Mouse (Mus musculus): ENCODE measurements around the gene Atg7. TPM values are rescaled to one million over a fixed set of nuclear protein-coding genes. Genes with fewer than 3 reads are reported as not detected.

Atg7 gene
- polyA plus RNA-seq, 1 experiment from 2014 or later, result 23.4 TPM

DNA sequence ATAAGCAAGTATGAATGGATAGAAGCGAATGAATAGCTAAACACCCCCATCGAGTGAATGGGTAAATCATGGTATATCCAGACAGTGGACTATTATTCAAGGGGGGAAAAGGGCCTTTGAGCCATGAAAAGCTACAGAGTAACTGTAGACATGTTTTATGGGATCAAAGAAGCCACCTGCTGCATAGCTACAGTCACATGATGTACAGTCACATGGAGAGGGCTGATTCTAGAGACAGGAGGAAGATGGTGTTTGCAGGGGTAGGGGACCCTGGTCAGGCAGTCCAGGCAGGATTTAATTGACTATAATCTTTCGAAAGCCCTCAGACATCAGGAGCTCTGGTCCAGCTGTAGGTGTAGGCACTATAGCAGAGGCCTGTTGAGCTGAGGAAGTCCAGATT, 193.5 kb downstream of the Atg7 start:
- WGBS, result 79% methylated on average over 3 of the region's 3 CpGs
- Histone ChIP-seq H3K27me3 (replicated peaks) (no peaks in the 10 kb centered on the region), H3K27ac (no peak overlapping the region), H3K9me3 (no peaks in the 10 kb centered on the region), H3K36me3 (no peaks in the 10 kb centered on the region), H3K9ac (no peak overlapping the region), H3K4me1 (replicated peaks) (peaks cover 35% of the 10 kb centered on the region), H3K4me2 (replicated peaks) (no peak overlapping the region), H3K4me3 (replicated peaks) (no peak overlapping the region)
- no peak for ATAC-seq

DNA sequence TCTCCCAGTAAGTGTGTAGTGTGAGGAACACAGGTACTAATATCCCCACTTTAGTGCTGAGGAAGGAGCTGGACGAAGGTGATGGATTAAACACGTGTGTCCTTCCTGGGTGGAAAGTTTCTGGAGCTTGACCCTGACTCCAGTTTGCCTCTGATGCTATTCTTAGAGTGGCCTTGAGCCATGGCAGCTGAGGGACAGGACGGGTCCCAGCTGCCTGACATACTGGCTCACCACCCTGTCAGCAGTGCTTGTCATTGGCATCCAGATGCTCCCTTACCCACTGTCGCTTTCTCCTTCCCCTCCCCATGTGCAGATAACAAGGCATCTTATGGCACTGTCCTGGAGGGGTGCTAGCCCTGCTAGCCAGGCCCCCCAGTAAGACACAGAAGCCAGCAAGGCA, 196.0 kb downstream of the Atg7 start:
- H3K4me1 ChIP-seq (replicated peaks), result peaks cover 25% of the 10 kb centered on the region
- ATAC-seq, result no peak
- H3K27me3 ChIP-seq (replicated peaks), result no peaks in the 10 kb centered on the region
- H3K36me3 ChIP-seq, result no peaks in the 10 kb centered on the region
- WGBS, result 78% methylated on average over 4 of the region's 4 CpGs
- H3K27ac ChIP-seq, result no peak overlapping the region
- no peak overlapping the region for H3K4me2 ChIP-seq (replicated peaks)
- H3K4me3 ChIP-seq (replicated peaks), result no peak overlapping the region
- H3K9ac ChIP-seq, result no peak overlapping the region
- H3K9me3 ChIP-seq, result no peaks in the 10 kb centered on the region

DNA sequence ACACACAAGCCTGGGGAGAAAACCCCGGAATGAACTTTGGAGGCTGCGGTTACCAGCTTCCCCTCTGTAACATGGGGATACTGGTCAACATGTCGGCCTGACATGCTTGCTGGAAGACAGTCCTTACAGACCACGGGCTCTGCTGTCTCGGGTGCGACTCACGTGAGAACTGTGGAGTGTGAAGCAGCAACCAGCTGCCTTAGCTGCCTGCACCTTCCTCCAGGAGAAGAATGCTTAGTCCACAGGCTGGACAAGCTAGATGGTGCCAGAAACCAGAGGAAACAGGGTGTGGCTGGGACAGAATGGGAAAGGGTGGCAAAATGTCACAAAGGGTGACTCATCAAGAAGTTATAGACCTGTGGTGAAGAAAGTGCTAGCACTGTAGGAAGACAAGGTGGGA, 197.1 kb downstream of the Atg7 start:
- ATAC-seq, result peak; percentile 61; the same call in 1 of the 2 replicates
- H3K27ac ChIP-seq, result no peak overlapping the region

DNA sequence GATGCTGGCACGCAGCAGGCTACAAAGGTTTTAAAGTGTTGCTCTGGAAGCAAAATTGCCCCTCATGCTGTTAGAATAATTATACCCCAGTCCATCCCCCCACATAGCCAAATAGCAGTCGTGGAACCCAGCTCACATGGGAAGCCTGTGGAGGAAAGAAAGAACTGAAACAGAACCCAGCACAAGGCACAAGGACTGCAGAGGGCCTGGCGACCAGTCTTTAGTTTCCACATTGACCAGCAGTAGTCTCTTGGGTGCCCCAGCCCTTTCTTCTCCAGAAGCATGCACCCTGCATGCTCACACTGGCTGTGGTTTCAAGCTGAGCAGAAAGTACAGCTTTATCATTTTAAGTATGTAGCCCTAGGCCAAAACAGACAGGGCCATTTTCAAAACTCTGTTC, 199.2 kb downstream of the Atg7 start:
- Histone ChIP-seq H3K9me3 (no peaks in the 10 kb centered on the region), H3K27ac (no peak overlapping the region), H3K27me3 (replicated peaks) (no peaks in the 10 kb centered on the region), H3K9ac (no peak overlapping the region), H3K4me1 (replicated peaks) (peaks cover 27% of the 10 kb centered on the region), H3K36me3 (no peaks in the 10 kb centered on the region), H3K4me3 (replicated peaks) (no peak overlapping the region), H3K4me2 (replicated peaks) (no peak overlapping the region)
- WGBS, result 56% methylated on average over 3 of the region's 3 CpGs
- no peak for ATAC-seq

More for the DNA sequence above, 197.1 kb downstream of the Atg7 start:
- H3K36me3 ChIP-seq, result no peaks in the 10 kb centered on the region
- no peak overlapping the region for H3K4me2 ChIP-seq (replicated peaks)
- no peaks in the 10 kb centered on the region for H3K27me3 ChIP-seq (replicated peaks)
- WGBS, result 86% methylated on average over 7 of the region's 7 CpGs
- H3K9me3 ChIP-seq, result no peaks in the 10 kb centered on the region
- H3K9ac ChIP-seq, result no peak overlapping the region
- H3K4me1 ChIP-seq (replicated peaks), result peaks cover 22% of the 10 kb centered on the region
- no peak overlapping the region for H3K4me3 ChIP-seq (replicated peaks)

DNA sequence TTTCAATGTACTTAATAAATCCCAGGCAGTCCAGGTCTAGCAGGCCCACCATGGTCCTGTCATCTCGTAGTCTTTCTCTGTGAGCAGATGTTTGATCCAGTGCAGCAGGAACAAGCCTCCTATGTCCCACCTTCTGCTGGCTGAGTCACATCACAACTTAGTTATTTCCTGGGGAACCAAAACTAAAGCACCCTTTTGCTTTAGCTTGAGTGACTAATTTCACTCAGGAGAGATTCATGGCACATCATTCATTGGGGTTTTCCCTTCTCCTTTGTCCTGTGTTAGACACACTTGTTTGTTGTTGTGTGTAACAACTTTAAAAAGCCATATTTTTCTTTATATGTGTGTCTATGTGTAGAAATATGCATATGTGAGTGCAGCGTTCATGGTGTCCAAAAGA, 200.0 kb downstream of the Atg7 start:
- peaks cover 27% of the 10 kb centered on the region for H3K4me1 ChIP-seq (replicated peaks)
- 94% methylated on average over 2 of the region's 2 CpGs for WGBS
- H3K36me3 ChIP-seq, result no peaks in the 10 kb centered on the region

DNA sequence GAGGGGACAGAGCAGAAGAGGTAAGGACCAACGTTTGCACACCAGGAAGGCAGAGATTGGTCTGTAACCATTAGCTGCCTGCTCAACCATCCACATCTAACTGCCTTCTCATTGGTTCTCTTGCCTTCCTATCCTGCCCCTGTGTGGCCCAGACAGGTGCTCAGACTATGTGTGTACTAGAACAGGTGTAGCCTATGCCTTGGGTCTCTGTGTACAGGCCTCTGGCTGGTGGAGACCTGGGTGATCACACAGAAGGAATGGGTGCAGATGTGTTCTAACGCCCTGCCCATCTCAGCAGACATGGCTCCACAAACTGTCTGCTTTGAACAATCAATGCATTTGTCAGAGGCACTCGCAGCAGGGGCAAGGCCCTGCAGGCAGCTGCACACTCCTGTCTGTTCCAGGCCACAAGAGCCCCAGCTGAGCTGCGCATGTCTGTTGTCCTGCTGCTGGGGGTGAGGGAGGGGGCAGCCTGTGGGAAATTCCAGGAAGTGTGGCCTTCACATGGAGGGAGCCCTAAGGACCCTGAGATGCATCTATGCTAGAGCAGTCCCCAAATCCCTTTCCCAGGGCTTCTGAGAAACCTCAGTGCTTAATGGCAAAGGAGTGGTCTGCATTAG, 203.4 kb downstream of the Atg7 start:
- H3K27ac ChIP-seq, result no peak overlapping the region
- H3K27me3 ChIP-seq (replicated peaks), result no peaks in the 10 kb centered on the region
- no peaks in the 10 kb centered on the region for H3K9me3 ChIP-seq
- 41% methylated on average over 4 of the region's 4 CpGs for WGBS
- peaks cover 10% of the 10 kb centered on the region; the same call in 1 of the 2 replicates for H3K4me1 ChIP-seq (replicated peaks)
- no peak overlapping the region for H3K4me2 ChIP-seq (replicated peaks)
- peak; percentile 53; the same call in 1 of the 2 replicates for ATAC-seq
- H3K36me3 ChIP-seq, result no peaks in the 10 kb centered on the region
- no peak overlapping the region for H3K9ac ChIP-seq
- H3K4me3 ChIP-seq (replicated peaks), result no peak overlapping the region

More for the DNA sequence above, 200.0 kb downstream of the Atg7 start:
- no peak overlapping the region for H3K4me2 ChIP-seq (replicated peaks)
- H3K9me3 ChIP-seq, result no peaks in the 10 kb centered on the region
- H3K9ac ChIP-seq, result no peak overlapping the region
- no peak overlapping the region for H3K4me3 ChIP-seq (replicated peaks)
- H3K27ac ChIP-seq, result no peak overlapping the region
- H3K27me3 ChIP-seq (replicated peaks), result no peaks in the 10 kb centered on the region
- no peak for ATAC-seq

DNA sequence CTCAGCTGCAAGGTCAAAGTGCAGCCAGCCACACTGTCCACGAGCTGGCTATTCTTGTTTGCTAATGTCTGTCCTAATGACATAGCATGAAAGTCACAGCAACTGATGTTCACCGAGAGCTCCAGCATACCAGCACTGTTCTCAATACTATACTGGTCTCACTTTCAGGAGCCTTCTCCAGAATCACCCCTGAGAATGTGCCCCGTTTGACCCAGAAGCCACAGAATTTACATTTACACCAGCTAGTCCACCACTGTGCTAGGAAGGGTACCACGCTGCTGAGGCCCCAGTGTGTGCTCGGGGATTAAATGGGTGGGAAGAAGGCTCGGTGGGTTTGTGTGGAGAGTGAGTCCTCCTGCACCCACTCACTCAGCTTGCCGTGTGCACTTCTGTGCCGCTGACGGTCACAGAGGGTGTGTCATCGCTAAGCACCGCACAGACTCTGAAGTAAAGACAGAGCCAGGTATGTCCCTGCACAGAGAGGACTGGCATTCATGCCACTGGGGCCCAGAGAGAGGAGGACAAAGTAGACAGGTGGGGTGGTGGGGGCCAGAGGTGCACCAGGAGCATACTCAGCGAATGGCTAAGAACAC, 204.8 kb downstream of the Atg7 start:
- no peak overlapping the region for H3K9ac ChIP-seq
- H3K4me3 ChIP-seq (replicated peaks), result no peak overlapping the region
- H3K4me1 ChIP-seq (replicated peaks), result peaks cover 10% of the 10 kb centered on the region; the same call in 1 of the 2 replicates
- ATAC-seq, result no peak
- no peaks in the 10 kb centered on the region for H3K27me3 ChIP-seq (replicated peaks)
- no peak overlapping the region for H3K4me2 ChIP-seq (replicated peaks)
- no peaks in the 10 kb centered on the region for H3K9me3 ChIP-seq
- 66% methylated on average over 12 of the region's 12 CpGs for WGBS
- H3K27ac ChIP-seq, result no peak overlapping the region
- no peaks in the 10 kb centered on the region for H3K36me3 ChIP-seq

DNA sequence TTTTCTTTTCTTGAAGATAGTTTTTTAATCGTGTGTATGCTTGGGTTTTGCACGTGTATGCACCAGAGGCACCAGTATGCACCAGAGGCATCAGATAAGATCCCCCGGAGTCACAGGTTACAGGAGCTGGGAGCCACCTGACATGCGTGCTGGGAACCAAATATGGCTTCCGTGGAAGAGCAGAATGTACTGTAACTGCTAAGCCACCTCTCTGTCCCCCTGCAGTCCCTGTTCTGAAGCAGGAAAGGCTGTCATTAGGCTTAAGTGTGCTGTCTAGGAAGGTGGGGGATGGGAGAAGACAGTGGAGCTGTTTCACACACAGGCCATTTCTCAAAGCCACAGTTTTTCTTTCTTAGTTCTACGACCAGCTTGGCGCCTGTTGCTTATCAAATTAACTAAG, 205.9 kb downstream of the Atg7 start:
- Histone ChIP-seq H3K27ac (no peak overlapping the region), H3K9me3 (no peaks in the 10 kb centered on the region), H3K36me3 (no peaks in the 10 kb centered on the region), H3K9ac (no peak overlapping the region), H3K4me3 (replicated peaks) (no peak overlapping the region), H3K27me3 (replicated peaks) (no peaks in the 10 kb centered on the region), H3K4me1 (replicated peaks) (peaks cover 10% of the 10 kb centered on the region; the same call in 1 of the 2 replicates), H3K4me2 (replicated peaks) (no peak overlapping the region)
- 52% methylated on average over 7 of the region's 7 CpGs for WGBS
- no peak for ATAC-seq

DNA sequence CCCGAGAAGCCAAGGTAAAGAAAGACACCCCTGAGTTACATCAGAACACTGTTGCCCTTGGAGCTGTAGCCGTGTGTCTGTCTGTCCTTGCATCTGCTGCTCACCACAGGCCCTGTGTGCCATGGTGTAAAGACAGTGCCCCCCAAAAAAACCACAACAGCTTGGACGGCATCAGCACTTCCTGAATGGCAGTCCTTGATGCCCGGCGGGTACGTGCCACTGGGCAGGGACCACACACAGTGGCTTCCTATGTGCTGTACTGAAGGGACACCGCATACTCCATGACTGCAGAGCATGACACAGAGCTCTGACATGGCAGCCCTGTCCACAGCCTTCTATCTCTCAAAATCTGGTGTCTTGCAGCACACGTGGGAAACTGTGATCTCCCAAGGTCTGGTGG, 206.9 kb downstream of the Atg7 start:
- H3K9me3 ChIP-seq, result no peaks in the 10 kb centered on the region
- H3K36me3 ChIP-seq, result no peaks in the 10 kb centered on the region
- H3K4me1 ChIP-seq (replicated peaks), result peaks cover 13% of the 10 kb centered on the region
- WGBS, result 84% methylated on average over 8 of the region's 8 CpGs
- no peak overlapping the region for H3K9ac ChIP-seq
- no peak overlapping the region for H3K4me2 ChIP-seq (replicated peaks)
- H3K27ac ChIP-seq, result no peak overlapping the region
- no peak for ATAC-seq
- H3K27me3 ChIP-seq (replicated peaks), result no peaks in the 10 kb centered on the region
- no peak overlapping the region for H3K4me3 ChIP-seq (replicated peaks)

DNA sequence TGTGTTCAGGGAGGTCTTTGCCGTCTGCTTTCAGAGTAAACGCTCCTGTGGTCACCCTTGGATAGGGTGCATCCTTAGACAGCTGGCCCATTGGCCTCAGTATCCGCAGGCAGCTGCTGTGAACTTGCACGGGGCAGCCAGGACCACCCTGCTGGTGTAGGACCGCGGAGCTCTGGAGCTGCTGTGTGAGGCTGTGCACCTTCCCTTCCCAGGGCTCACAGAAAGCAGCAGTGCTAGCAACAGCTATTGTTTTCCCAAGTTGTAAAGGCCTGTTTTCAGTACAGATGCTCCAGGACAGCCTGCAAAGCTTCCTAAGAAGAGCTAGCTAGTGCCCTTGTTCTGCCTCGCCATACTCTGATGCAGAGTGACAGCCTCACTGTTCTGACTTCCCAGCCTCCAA, 208.8 kb downstream of the Atg7 start:
- no peak for ATAC-seq
- Histone ChIP-seq H3K9me3 (no peaks in the 10 kb centered on the region), H3K4me3 (replicated peaks) (no peak overlapping the region), H3K27me3 (replicated peaks) (no peaks in the 10 kb centered on the region), H3K27ac (no peak overlapping the region), H3K36me3 (no peaks in the 10 kb centered on the region), H3K9ac (no peak overlapping the region; the same call in 1 of the 2 replicates), H3K4me1 (replicated peaks) (peaks cover 22% of the 10 kb centered on the region), H3K4me2 (replicated peaks) (no peak overlapping the region)
- WGBS, result 53% methylated on average over 7 of the region's 7 CpGs

DNA sequence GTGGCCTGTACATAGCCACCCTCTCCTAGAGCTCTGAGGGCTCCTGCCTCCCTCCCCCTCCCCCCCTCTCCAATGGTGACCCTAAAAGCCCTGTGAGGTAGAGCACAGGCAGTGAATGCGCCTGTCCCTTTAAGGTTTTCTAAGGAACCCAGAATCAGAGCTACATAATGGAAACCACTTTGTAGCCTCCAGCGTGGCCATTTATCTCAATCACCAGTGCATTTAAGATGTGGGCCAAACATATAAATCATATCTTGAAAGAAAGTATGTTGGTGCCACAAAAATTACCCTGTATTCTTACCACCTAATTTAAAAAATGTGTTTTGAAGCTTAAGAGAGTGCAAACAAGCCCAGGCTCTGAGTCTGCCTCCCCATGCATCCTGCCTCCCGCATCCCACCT, 209.8 kb downstream of the Atg7 start:
- Histone ChIP-seq H3K4me2 (replicated peaks) (no peak overlapping the region), H3K4me3 (replicated peaks) (no peak overlapping the region), H3K36me3 (no peaks in the 10 kb centered on the region), H3K4me1 (replicated peaks) (peaks cover 22% of the 10 kb centered on the region), H3K27me3 (replicated peaks) (no peaks in the 10 kb centered on the region), H3K9me3 (no peaks in the 10 kb centered on the region), H3K27ac (no peak overlapping the region), H3K9ac (no peak overlapping the region)
- ATAC-seq, result no peak
- WGBS, result 66% methylated on average over 3 of the region's 3 CpGs

DNA sequence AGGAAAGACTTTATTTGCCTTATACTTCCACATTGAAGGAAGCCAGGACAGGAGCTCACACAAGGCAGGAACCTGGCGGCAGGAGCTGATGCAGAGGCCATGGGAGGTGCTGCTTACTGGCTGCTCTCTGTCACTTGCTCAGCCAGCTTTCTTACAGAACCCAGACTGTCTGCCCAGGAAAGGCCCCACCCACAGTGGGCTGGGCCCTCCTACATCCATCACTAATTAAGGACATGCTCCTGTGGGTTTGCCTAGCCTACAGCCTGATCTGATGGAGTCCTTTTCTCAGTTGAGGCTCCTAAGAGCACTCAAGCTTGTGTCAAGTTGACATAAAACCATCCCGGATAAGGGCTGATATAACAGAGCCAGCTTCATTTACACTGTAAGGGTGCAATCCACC, 211.5 kb downstream of the Atg7 start:
- H3K27ac ChIP-seq, result no peak overlapping the region
- H3K9ac ChIP-seq, result no peak overlapping the region
- H3K4me3 ChIP-seq (replicated peaks), result no peak overlapping the region
- 0 out of 2 replicates have a peak, but pooled peaks have one; percentile 30 for ATAC-seq
- H3K4me1 ChIP-seq (replicated peaks), result peaks cover 22% of the 10 kb centered on the region
- H3K27me3 ChIP-seq (replicated peaks), result no peaks in the 10 kb centered on the region
- H3K4me2 ChIP-seq (replicated peaks), result no peak overlapping the region
- H3K36me3 ChIP-seq, result 0 out of 2 replicates have a peak, but pooled peaks cover 2% of the 10 kb centered on the region
- no peaks in the 10 kb centered on the region for H3K9me3 ChIP-seq
- 38% methylated on average over 2 of the region's 2 CpGs for WGBS

DNA sequence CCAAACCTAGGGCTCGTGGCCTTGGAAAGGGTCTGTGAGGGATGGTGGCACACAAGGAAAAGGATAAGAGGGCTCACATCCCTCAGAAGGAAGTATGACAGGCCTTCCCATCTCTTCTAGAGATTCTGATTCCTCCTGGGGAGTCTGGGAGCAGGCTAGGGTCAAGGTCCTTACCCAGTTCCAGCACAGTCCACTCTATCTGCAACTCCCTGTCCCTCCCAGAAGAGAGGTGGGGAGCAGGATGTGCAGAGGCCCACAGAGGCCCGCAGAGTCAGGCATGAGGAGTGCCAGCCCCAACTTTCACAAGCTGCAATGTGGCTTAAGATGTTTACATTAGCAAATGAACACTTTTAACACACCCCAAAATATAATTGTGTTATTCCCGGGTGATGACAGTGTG, 212.7 kb downstream of the Atg7 start:
- Histone ChIP-seq H3K36me3 (0 out of 2 replicates have a peak, but pooled peaks cover 5% of the 10 kb centered on the region), H3K9me3 (no peaks in the 10 kb centered on the region), H3K4me3 (replicated peaks) (no peak overlapping the region), H3K27me3 (replicated peaks) (no peaks in the 10 kb centered on the region), H3K27ac (peak overlapping the region; percentile 32; the same call in 1 of the 2 replicates), H3K9ac (no peak overlapping the region), H3K4me2 (replicated peaks) (no peak overlapping the region), H3K4me1 (replicated peaks) (peaks cover 22% of the 10 kb centered on the region)
- WGBS, result 30% methylated on average over 3 of the region's 3 CpGs
- peak; percentile 63 for ATAC-seq
